Mouse (Mus musculus) kidney, adult 2 months (tissue): ENCODE measurements around the gene Spred1. TPM values are rescaled to one million over a fixed set of nuclear protein-coding genes. Genes with fewer than 3 reads are reported as not detected.

ENCODE experiments used
- DNase-seq: peaks from one replicate; pipeline ENCODE4 v3.0.0; 2021
- H3K27ac ChIP-seq: fragments of 200-500 bp; 2 replicates; pipeline ENCODE4 v1.5.1; 2012; ENCODE audit warnings: low read depth, low read length, control low read depth, inconsistent platforms; ENCODE audit not compliant: insufficient read depth
- H3K27me3 ChIP-seq: fragments of 200-500 bp; replicated peaks from 2 replicates; pipeline ENCODE4 v1.6.1; 2012; ENCODE audit warnings: mild to moderate bottlenecking, moderate library complexity, low read length, inconsistent platforms; ENCODE audit not compliant: control insufficient read depth, insufficient read depth
- H3K36me3 ChIP-seq: fragments of 200-500 bp; 2 replicates; pipeline ENCODE4 v1.6.1; 2012; ENCODE audit warnings: mild to moderate bottlenecking, moderate library complexity, low read length, inconsistent platforms; ENCODE audit not compliant: control insufficient read depth, insufficient read depth
- H3K4me1 ChIP-seq: fragments of 200-500 bp; 2 replicates; pipeline ENCODE4 v1.6.1; 2011; ENCODE audit warnings: low read length; ENCODE audit not compliant: control insufficient read depth, insufficient read depth
- H3K4me3 ChIP-seq: fragments of 200-500 bp; 2 replicates; pipeline ENCODE4 v1.5.1; 2011; ENCODE audit warnings: mild to moderate bottlenecking, low read depth, low read length, control low read depth; ENCODE audit not compliant: insufficient read depth
- CTCF ChIP-seq: fragments of 200-500 bp; conservative IDR thresholded peaks from 2 replicates; pipeline ENCODE4 v1.5.1; 2011; ENCODE audit warnings: low read depth, mild to moderate bottlenecking, control low read depth, low read length, moderate library complexity, mixed read lengths; ENCODE audit not compliant: insufficient read depth, insufficient read length
- POLR2A ChIP-seq: fragments of 200-500 bp; IDR thresholded peaks from one replicate; pipeline ENCODE4 v1.6.1; 2011; ENCODE audit warnings: low read depth, low read length, control low read depth
- WGBS: fragments of 180-500 bp; shearing (Covaris S2); methylation state at CpG from one replicate; pipeline ENCODE4 v1.1.7; 2018; 5-methylcytosine and 5-hydroxymethylcytosine counted together
- polyA plus RNA-seq: library from polyadenylated mRNA; depleted of rRNA; stranded (reverse); fragments of >200 nt; gene quantifications from 2 replicates; pipeline ENCODE4 v1.2.3, GENCODE M21; 2012; rRNA removed

The Spred1 gene
- polyA plus RNA-seq, 1 experiment, result 5.2 TPM

GRCm38 (mm10) chr2:117230261-117230660 is 109.1 kb downstream of the Spred1 start:
- TF ChIP-seq POLR2A (no peak), CTCF (no peak)
- Histone ChIP-seq H3K4me1 (no peaks in the 10 kb centered on the region; the same call in 1 of the 2 replicates), H3K36me3 (no peaks in the 10 kb centered on the region), H3K27me3 (no peaks in the 10 kb centered on the region), H3K27ac (no peak overlapping the region), H3K4me3 (no peak overlapping the region)
- DNase-seq, result no peak
- 76% methylated on average over 7 of the region's 7 CpGs for WGBS

GRCm38 (mm10) chr2:117231257-117231656 is 110.1 kb downstream of the Spred1 start:
- Histone ChIP-seq H3K4me3 (no peak overlapping the region), H3K27ac (no peak overlapping the region), H3K36me3 (no peaks in the 10 kb centered on the region), H3K4me1 (no peaks in the 10 kb centered on the region; the same call in 1 of the 2 replicates), H3K27me3 (no peaks in the 10 kb centered on the region)
- DNase-seq, result peak; percentile 73
- 7% methylated on average over 13 of the region's 13 CpGs for WGBS
- TF ChIP-seq CTCF, result peak; percentile 89
- TF ChIP-seq POLR2A, result no peak

Other genes with a start within 250 kb of the Spred1 start
- gene Tmco5, start 242.7 kb upstream of the Spred1 start, polyA plus RNA-seq, result 0.38 TPM in 1 of 2 replicates, not detected in the other
- gene Fam98b, start 128.4 kb downstream of the Spred1 start, polyA plus RNA-seq, result 5.5 and 7.6 TPM in 2 replicates
- gene Rasgrp1, start 221.6 kb downstream of the Spred1 start, polyA plus RNA-seq, result 2.3 and 3.2 TPM in 2 replicates